Mouse (Mus musculus): ENCODE measurements at regions not wholly inside any gene's neighbourhood (a gene's known extent, or its start where the extent isn't known, plus 50 kb on each side); places are given as distances from the start of the nearest gene placed in this dataset.

DNA sequence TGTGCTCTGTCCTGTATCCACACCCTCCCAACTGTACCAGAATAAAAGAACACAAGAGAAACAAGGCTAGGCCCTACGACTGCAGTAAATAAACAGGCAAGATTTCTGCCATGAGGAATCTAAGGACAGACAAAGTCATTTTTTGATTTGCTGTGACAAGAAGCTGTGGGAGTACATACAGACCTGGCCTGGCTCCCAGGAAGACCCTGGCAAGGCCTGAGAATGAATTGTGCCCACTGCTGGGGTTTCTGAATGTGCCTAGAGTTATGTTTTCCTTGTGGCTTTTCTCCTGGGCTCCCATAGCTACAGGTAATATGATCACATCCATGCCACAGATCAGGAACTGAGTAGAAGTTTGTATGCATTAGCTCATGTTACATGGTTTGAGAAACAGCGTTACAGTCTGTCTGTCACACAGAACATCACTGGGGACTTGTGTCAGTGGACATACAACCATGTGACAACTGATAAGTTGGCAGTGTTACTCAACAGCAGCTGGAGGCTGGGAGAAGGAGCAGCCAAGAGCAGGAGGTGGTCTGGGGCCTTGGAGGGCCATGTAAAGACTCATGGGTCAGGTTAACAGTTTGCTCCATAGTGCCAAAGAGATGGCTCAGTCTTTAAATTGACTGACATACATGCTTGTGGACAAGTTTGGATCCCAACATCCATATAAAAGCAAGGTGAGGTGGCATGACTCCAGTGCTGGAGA is 285.6 kb upstream of the Eif4g2 start:
- ATAC-seq (no peak), DNase-seq (ENCODE audit: low spot score) (no peak)
- H3K27me3 ChIP-seq (replicated peaks; ENCODE audit: insufficient read depth, low read length) = no peaks in the 10 kb centered on the region
- H3K4me3 ChIP-seq (ENCODE audit: low read depth, low read length) = no peak overlapping the region
- no peaks in the 10 kb centered on the region for H3K9me3 ChIP-seq (ENCODE audit: low read length)
- no peak overlapping the region for H3K4me2 ChIP-seq (replicated peaks; ENCODE audit: low read depth, low read length)
- no peak overlapping the region for H3K27ac ChIP-seq (ENCODE audit: low read length)
- H3K36me3 ChIP-seq (ENCODE audit: insufficient read depth, low read length) = no peaks in the 10 kb centered on the region
- 45% methylated on average over 2 of the region's 2 CpGs for WGBS
- TF ChIP-seq EP300 (IDR thresholded peaks at IDR 0.05) (no peak), CTCF (IDR thresholded peaks at IDR 0.05) (no peak)
- H3K4me1 ChIP-seq (ENCODE audit: insufficient read depth, low read depth, low read length) = no peaks in the 10 kb centered on the region
- H3K9ac ChIP-seq (replicated peaks; ENCODE audit: low read depth) = no peak overlapping the region

GRCm38 (mm10) chr7:111366951-111367653 is 284.3 kb upstream of the Eif4g2 start:
- DNase-seq (ENCODE audit: low spot score) (no peak), ATAC-seq (no peak)
- Histone ChIP-seq H3K27ac (ENCODE audit: low read length) (no peak overlapping the region), H3K4me2 (replicated peaks; ENCODE audit: low read depth, low read length) (no peak overlapping the region), H3K9ac (replicated peaks; ENCODE audit: low read depth) (no peak overlapping the region), H3K4me3 (ENCODE audit: low read depth, low read length) (no peak overlapping the region), H3K36me3 (ENCODE audit: insufficient read depth, low read length) (no peaks in the 10 kb centered on the region), H3K27me3 (replicated peaks; ENCODE audit: insufficient read depth, low read length) (no peaks in the 10 kb centered on the region), H3K4me1 (ENCODE audit: insufficient read depth, low read depth, low read length) (no peaks in the 10 kb centered on the region), H3K9me3 (ENCODE audit: low read length) (no peaks in the 10 kb centered on the region)
- TF ChIP-seq EP300 (IDR thresholded peaks at IDR 0.05) (no peak), CTCF (IDR thresholded peaks at IDR 0.05) (no peak)
- WGBS = 71% methylated on average over 4 of the region's 4 CpGs

DNA sequence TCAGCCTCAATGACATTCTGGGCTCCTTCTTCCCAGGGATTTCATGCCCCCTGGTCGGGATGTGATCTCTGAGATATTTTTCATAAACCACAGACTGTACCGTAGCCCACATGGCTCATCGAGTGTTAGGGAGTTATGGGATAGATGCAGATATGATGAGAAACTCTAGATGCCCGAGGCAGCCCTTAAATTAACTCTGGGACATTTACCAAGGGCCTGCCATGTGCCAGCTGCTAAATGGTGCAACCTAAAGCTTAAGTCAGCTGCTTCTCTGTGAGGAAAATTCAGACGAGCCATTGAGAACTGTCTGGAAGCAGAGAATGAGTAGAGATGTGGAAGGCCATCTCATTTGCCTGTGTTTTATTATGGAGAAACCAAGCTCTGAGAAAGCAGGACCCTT is 282.6 kb upstream of the Eif4g2 start:
- no peak overlapping the region for H3K4me3 ChIP-seq (ENCODE audit: low read depth, low read length)
- H3K4me1 ChIP-seq (ENCODE audit: insufficient read depth, low read depth, low read length) = no peaks in the 10 kb centered on the region
- no peak for DNase-seq (ENCODE audit: low spot score)
- no peak for ATAC-seq
- H3K4me2 ChIP-seq (replicated peaks; ENCODE audit: low read depth, low read length) = no peak overlapping the region
- H3K27me3 ChIP-seq (replicated peaks; ENCODE audit: insufficient read depth, low read length) = no peaks in the 10 kb centered on the region
- H3K36me3 ChIP-seq (ENCODE audit: insufficient read depth, low read length) = no peaks in the 10 kb centered on the region
- no peak overlapping the region for H3K27ac ChIP-seq (ENCODE audit: low read length)
- H3K9me3 ChIP-seq (ENCODE audit: low read length) = no peaks in the 10 kb centered on the region
- H3K9ac ChIP-seq (replicated peaks; ENCODE audit: low read depth) = no peak overlapping the region
- WGBS = 71% methylated on average over 5 of the region's 5 CpGs
- no peak for TF ChIP-seq EP300 (IDR thresholded peaks at IDR 0.05)
- TF ChIP-seq CTCF (IDR thresholded peaks at IDR 0.05) = no peak

- Histone ChIP-seq H3K4me3 (ENCODE audit: low read depth, low read length) (no peak overlapping the region), H3K9ac (replicated peaks; ENCODE audit: low read depth) (no peak overlapping the region), H3K27ac (ENCODE audit: low read length) (no peak overlapping the region), H3K4me2 (replicated peaks; ENCODE audit: low read depth, low read length) (no peak overlapping the region), H3K4me1 (ENCODE audit: insufficient read depth, low read depth, low read length) (no peaks in the 10 kb centered on the region), H3K27me3 (replicated peaks; ENCODE audit: insufficient read depth, low read length) (no peaks in the 10 kb centered on the region), H3K36me3 (ENCODE audit: insufficient read depth, low read length) (no peaks in the 10 kb centered on the region), H3K9me3 (ENCODE audit: low read length) (no peaks in the 10 kb centered on the region)
- ATAC-seq (no peak), DNase-seq (ENCODE audit: low spot score) (no peak)
- 83% methylated on average over 5 of the region's 5 CpGs for WGBS
- TF ChIP-seq CTCF (IDR thresholded peaks at IDR 0.05) (no peak), EP300 (IDR thresholded peaks at IDR 0.05) (no peak)
These were observed 280.4 kb upstream of the Eif4g2 start for GRCm38 (mm10) chr7:111363206-111363605.

DNA sequence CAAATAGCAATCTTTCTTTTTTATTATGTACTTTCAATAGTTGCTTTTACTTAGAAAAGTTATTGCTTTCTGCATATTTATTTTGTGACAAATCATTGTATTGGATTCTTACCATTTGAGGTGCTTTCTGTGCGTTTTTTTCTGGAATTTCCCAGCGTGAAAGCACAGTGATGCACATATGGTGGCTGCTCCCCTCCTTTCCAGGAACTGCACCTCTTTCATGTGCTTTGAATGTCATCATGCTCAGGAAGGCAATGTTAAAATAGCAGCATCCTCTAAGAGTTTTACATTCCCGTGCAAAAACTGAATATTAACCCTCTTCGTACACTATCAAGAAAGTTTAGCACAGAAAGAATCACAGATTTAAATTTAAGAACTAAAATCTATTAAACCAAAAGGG is 279.8 kb upstream of the Eif4g2 start:
- Histone ChIP-seq H3K4me1 (ENCODE audit: insufficient read depth, low read depth, low read length) (no peaks in the 10 kb centered on the region), H3K4me2 (replicated peaks; ENCODE audit: low read depth, low read length) (no peak overlapping the region), H3K36me3 (ENCODE audit: insufficient read depth, low read length) (no peaks in the 10 kb centered on the region), H3K27ac (ENCODE audit: low read length) (no peak overlapping the region), H3K9ac (replicated peaks; ENCODE audit: low read depth) (no peak overlapping the region), H3K4me3 (ENCODE audit: low read depth, low read length) (no peak overlapping the region), H3K27me3 (replicated peaks; ENCODE audit: insufficient read depth, low read length) (no peaks in the 10 kb centered on the region), H3K9me3 (ENCODE audit: low read length) (no peaks in the 10 kb centered on the region)
- WGBS = 69% methylated on average over 4 of the region's 4 CpGs
- no peak for ATAC-seq
- TF ChIP-seq EP300 (IDR thresholded peaks at IDR 0.05) (no peak), CTCF (IDR thresholded peaks at IDR 0.05) (no peak)
- no peak for DNase-seq (ENCODE audit: low spot score)

- 32% methylated on average over 2 of the region's 2 CpGs for WGBS
- no peak for ATAC-seq
These were observed 272.3 kb upstream of the Eif4g2 start for GRCm38 (mm10) chr7:111355088-111355656.

More at GRCm38 (mm10) chr7:111355088-111355656, 272.3 kb upstream of the Eif4g2 start:
- no peak overlapping the region for H3K4me3 ChIP-seq (ENCODE audit: low read depth, low read length)
- no peak overlapping the region for H3K4me2 ChIP-seq (replicated peaks; ENCODE audit: low read depth, low read length)
- H3K9me3 ChIP-seq (ENCODE audit: low read length) = no peaks in the 10 kb centered on the region
- TF ChIP-seq CTCF (IDR thresholded peaks at IDR 0.05) (no peak), EP300 (IDR thresholded peaks at IDR 0.05) (no peak)
- H3K9ac ChIP-seq (replicated peaks; ENCODE audit: low read depth) = no peak overlapping the region
- H3K4me1 ChIP-seq (ENCODE audit: insufficient read depth, low read depth, low read length) = no peaks in the 10 kb centered on the region
- no peaks in the 10 kb centered on the region for H3K36me3 ChIP-seq (ENCODE audit: insufficient read depth, low read length)
- no peaks in the 10 kb centered on the region for H3K27me3 ChIP-seq (replicated peaks; ENCODE audit: insufficient read depth, low read length)
- DNase-seq (ENCODE audit: low spot score) = no peak
- no peak overlapping the region for H3K27ac ChIP-seq (ENCODE audit: low read length)

Data from lung, postnatal 0 days (tissue).